Mouse (Mus musculus): ENCODE measurements around the gene Dap.

DNA sequence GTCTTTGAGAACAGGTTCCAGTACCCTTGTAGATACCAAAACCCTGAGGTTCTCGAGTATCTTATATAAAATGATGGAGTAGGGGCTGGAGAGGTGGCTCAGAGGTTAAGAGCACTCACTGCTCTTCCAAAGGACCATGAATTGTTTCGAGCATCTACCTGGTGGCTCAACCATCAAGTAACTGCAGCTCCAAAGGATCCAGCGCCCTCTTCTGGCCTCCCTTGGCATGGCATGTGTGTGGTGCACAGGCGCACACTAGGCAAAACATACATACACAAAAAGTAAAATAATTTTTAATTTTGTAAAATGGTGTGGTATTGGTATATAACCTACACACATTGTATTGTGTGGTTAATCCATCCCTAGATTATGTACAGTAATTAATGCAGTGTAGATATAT, 99.6 kb downstream of the Dap start:
- TF ChIP-seq POLR2A (IDR thresholded peaks at IDR 0.05; ENCODE audit: extremely low read depth, insufficient read depth, low read length) (no peak), CTCF (IDR thresholded peaks at IDR 0.05; ENCODE audit: low read depth, low read length) (peak; percentile 77)

All from liver, adult 2 months (tissue).